Mouse (Mus musculus): Measurements from ENCODE around the gene Get4.
A peak's percentile ranks its signal among the peaks of the same experiment; 100 is the strongest.

Get4 gene

GRCm38 (mm10) chr5:139252081-139252909 is at the start of gene Get4:
Gene Get4, plus strand, starts transcription at chr5:139252324.
- peak; percentile 97 for DNase-seq (ENCODE audit: extremely low read depth, insufficient read length, low spot score)

GRCm38 (mm10) chr5:139203312-139203711 is 48.8 kb upstream of the Get4 start:
- no peak for DNase-seq (ENCODE audit: extremely low read depth, insufficient read length, low spot score)

GRCm38 (mm10) chr5:139206081-139206480 is 46.0 kb upstream of the Get4 start:
- DNase-seq (ENCODE audit: extremely low read depth, insufficient read length, low spot score) = no peak

GRCm38 (mm10) chr5:139206525-139206924 is 45.6 kb upstream of the Get4 start:
- DNase-seq (ENCODE audit: extremely low read depth, insufficient read length, low spot score) = no peak

- DNase-seq (ENCODE audit: extremely low read depth, insufficient read length, low spot score) = no peak
Observed at GRCm38 (mm10) chr5:139208183-139208582, 43.9 kb upstream of the Get4 start.

GRCm38 (mm10) chr5:139208871-139209684 is 43.0 kb upstream of the Get4 start:
- no peak for DNase-seq (ENCODE audit: extremely low read depth, insufficient read length, low spot score)

GRCm38 (mm10) chr5:139209685-139210026 is 42.5 kb upstream of the Get4 start:
- no peak for DNase-seq (ENCODE audit: extremely low read depth, insufficient read length, low spot score)

- DNase-seq (ENCODE audit: extremely low read depth, insufficient read length, low spot score) = no peak
Observed at GRCm38 (mm10) chr5:139211737-139212385, 40.3 kb upstream of the Get4 start.

GRCm38 (mm10) chr5:139214298-139214697 is 37.8 kb upstream of the Get4 start:
- DNase-seq (ENCODE audit: extremely low read depth, insufficient read length, low spot score) = no peak

GRCm38 (mm10) chr5:139215184-139215583 is 36.9 kb upstream of the Get4 start:
- DNase-seq (ENCODE audit: extremely low read depth, insufficient read length, low spot score) = peak; percentile 79

- DNase-seq (ENCODE audit: extremely low read depth, insufficient read length, low spot score) = no peak
Observed at GRCm38 (mm10) chr5:139216121-139216520, 36.0 kb upstream of the Get4 start.

- no peak for DNase-seq (ENCODE audit: extremely low read depth, insufficient read length, low spot score)
Observed at GRCm38 (mm10) chr5:139216774-139217173, 35.4 kb upstream of the Get4 start.

- no peak for DNase-seq (ENCODE audit: extremely low read depth, insufficient read length, low spot score)
Observed at GRCm38 (mm10) chr5:139220006-139220515, 32.1 kb upstream of the Get4 start.

- DNase-seq (ENCODE audit: extremely low read depth, insufficient read length, low spot score) = no peak
Observed at GRCm38 (mm10) chr5:139220610-139221009, 31.5 kb upstream of the Get4 start.

GRCm38 (mm10) chr5:139223331-139223730 is 28.8 kb upstream of the Get4 start:
- DNase-seq (ENCODE audit: extremely low read depth, insufficient read length, low spot score) = no peak

- DNase-seq (ENCODE audit: extremely low read depth, insufficient read length, low spot score) = no peak
Observed at GRCm38 (mm10) chr5:139227236-139227635, 24.9 kb upstream of the Get4 start.

GRCm38 (mm10) chr5:139227645-139228044 is 24.5 kb upstream of the Get4 start:
- no peak for DNase-seq (ENCODE audit: extremely low read depth, insufficient read length, low spot score)

GRCm38 (mm10) chr5:139228318-139228717 is 23.8 kb upstream of the Get4 start:
- no peak for DNase-seq (ENCODE audit: extremely low read depth, insufficient read length, low spot score)

- DNase-seq (ENCODE audit: extremely low read depth, insufficient read length, low spot score) = no peak
Observed at GRCm38 (mm10) chr5:139229716-139230115, 22.4 kb upstream of the Get4 start.

GRCm38 (mm10) chr5:139232083-139232482 is 20.0 kb upstream of the Get4 start:
- DNase-seq (ENCODE audit: extremely low read depth, insufficient read length, low spot score) = no peak

- no peak for DNase-seq (ENCODE audit: extremely low read depth, insufficient read length, low spot score)
Observed at GRCm38 (mm10) chr5:139234423-139234822, 17.7 kb upstream of the Get4 start.

All from 3134 (cell line).